8 mouse cellular contexts compared by ENCODE assay signal in the genomic region with DNA sequence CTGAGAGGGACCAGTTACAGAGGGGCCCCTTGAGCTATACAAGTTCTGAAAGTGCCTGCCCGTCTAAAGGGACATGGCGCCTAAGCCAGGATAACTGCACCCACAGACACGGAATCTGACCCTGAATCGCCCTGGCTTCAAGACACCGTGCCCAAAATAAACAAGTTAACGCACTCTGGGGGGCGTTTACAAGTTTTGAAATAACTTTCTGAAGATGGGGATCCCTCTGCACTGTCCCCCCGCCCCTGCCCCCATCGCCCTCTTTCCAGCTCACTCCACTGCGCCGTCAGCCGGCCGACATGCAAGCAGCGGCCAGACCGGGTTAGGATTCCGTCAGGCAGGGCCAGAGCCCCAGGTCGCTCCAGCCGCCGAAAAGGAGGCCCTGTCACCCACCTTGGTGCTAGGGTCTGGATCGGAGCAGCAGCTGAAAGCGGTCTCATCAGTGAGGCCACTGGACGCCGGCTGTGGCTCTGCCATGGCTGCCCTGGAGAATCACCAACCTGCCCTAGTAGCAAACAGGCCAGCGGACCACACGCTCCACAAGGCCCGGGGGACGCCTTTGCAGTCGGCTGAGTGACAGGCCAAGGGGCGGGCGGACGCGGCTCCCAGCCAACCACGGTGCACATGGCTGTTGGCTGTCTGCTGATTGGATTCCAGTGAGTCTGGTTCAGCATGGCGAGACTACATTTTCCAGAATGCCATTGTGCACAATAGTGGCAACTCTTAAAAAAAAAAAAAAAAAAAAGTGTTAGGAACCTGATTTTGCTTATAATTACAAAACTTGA. TPM values are rescaled to one million over a fixed set of nuclear protein-coding genes. Genes with fewer than 3 reads are reported as not detected.
A peak's percentile ranks its signal among the peaks of the same experiment; 100 is the strongest.
DNase-seq lines count a peak whose midpoint lies in the region; ATAC-seq lines count a peak whose summit lies in the region.

No protein-coding gene starts in this region.

- DNase-seq in adipocyte (ENCODE audit: low spot score), result peak; percentile 99
- DNase-seq in embryo, embryonic 10 days (ENCODE audit: low spot score), result peak; percentile 98
- DNase-seq in gastrocnemius, postnatal 10 days, result peak; percentile 100
- peak; percentile 91 for DNase-seq in induced T-regulatory cell, adult 2 months (ENCODE audit: low read depth)
- peak; percentile 97 to 100 for DNase-seq in left cerebral cortex, adult 9 months (ENCODE audit: low spot score in 2 of 2)
- peak; percentile 100 for DNase-seq in right cerebral cortex, postnatal 14 days
- peak; percentile 100 for DNase-seq in urinary bladder, postnatal 36 days (ENCODE audit: low spot score in 2 of 2)

- peak; percentile 93 for ATAC-seq in megakaryocyte progenitor cell, adult 5-6 weeks (replicated peaks; ENCODE audit: poor library complexity)

RNA-seq across cellular contexts. Expression of gene Dnah8, which starts 11.9 kb away (rescaled TPM):
- 1 to 10 TPM; 1.2 to 2.1 TPM for total RNA-seq in gastrocnemius, postnatal 10 days (2021)
- total RNA-seq in megakaryocyte progenitor cell, adult 5-6 weeks (2015), result 25.8 and 27.1 TPM in 2 replicates
- 19.6 and 34.1 TPM in 2 replicates for total RNA-seq in megakaryocyte progenitor cell, adult 5-6 weeks (2017)

RNA-seq across cellular contexts. Expression of gene Glo1, which starts 14.4 kb away (rescaled TPM):
- total RNA-seq in gastrocnemius, postnatal 10 days (2021), result 100 to 1,000 TPM; 138 to 140 TPM
- 112 and 117 TPM in 2 replicates for total RNA-seq in megakaryocyte progenitor cell, adult 5-6 weeks (2015)
- total RNA-seq in megakaryocyte progenitor cell, adult 5-6 weeks (2017), result 118 and 129 TPM in 2 replicates

RNA-seq across cellular contexts. Expression of gene Btbd9, which starts 36.0 kb away (rescaled TPM):
- total RNA-seq in gastrocnemius, postnatal 10 days (2021), result 10 to 100 TPM; 16.7 to 20.1 TPM
- total RNA-seq in megakaryocyte progenitor cell, adult 5-6 weeks (2015), result 20.1 and 25.4 TPM in 2 replicates
- 17.2 and 22.9 TPM in 2 replicates for total RNA-seq in megakaryocyte progenitor cell, adult 5-6 weeks (2017)

Comparison
In these comparisons a context has a peak if more than half of its experiments do, and no peak if none do; other contexts are left out.
1. Peak in every context shown above with its lines: DNase-seq and ATAC-seq.
2. RNA of gene Dnah8, which starts 11.9 kb away (total RNA-seq): 19.6 to 34.1 TPM in megakaryocyte progenitor cell, adult 5-6 weeks; 1.2 to 2.1 TPM in gastrocnemius, postnatal 10 days; every median in the first group is over 4 times any median in the second.